Mouse (Mus musculus): Measurements from ENCODE around the gene Oard1.

- TF ChIP-seq POLR2A (IDR thresholded peaks at IDR 0.05; ENCODE audit: insufficient read depth, low read length) (no peak), CTCF (IDR thresholded peaks at IDR 0.05; ENCODE audit: low read depth, low read length) (no peak), EP300 (IDR thresholded peaks at IDR 0.05; ENCODE audit: insufficient read depth, low read depth, low read length) (no peak)
These were observed 6.0 kb upstream of the Oard1 start for GRCm38 (mm10) chr17:48403848-48404247.
